Mouse (Mus musculus) frontal cortex, postnatal 14 days (tissue): ENCODE results near the gene Fam161a.
A peak's percentile ranks its signal among the peaks of the same experiment; 100 is the strongest.
"Not testable (repeated sequence)": the region's sequence is repeated elsewhere in the genome, so short reads cannot be mapped to it uniquely, and the experiment has no call there.

Source experiments
- DNase-seq, 2 experiments: peaks; one replicate each; pipeline ENCODE4 v3.0.0; 2022; ENCODE audit warnings: low spot score in 2 of 2

The Fam161a gene

DNA sequence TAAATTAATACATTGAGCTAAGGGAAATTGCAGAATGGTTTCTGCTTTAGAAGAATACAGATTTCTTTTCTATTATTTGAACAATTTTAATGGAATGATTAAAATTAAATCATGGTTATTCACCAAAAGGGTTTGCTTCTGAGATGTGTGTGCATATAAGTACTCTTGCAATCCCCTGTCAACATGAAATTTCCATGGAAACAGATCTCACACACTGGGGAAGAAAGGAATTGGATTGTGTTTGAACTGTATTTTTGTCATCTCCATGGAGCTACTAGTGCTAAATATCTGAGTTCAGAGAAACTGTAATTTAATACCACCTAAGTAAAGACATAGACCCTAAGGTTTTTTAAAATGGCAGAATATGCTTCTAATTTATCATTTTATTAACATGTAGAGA, 42.3 kb downstream of the Fam161a start:
- no peak for DNase-seq

DNA sequence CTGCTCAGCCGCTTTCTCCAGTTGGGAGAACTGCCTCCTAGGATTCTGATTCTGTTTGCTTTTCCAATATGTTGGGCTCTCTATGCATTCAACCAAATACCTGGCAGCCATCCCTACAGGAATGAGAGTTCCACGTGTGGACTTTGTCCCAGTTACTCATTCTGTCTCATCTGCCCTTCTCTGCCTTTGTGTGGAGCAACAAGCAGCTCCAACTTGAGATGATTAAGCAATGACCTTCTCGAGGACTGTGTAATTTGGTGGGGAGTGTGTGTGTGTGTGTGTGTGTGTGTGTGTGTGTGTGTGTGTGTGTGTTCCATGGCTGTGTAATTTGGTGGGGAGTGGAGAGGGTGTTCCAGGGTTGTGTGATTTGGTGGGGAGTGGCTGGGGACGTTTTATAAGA, 45.0 kb downstream of the Fam161a start:
- no peak for DNase-seq

DNA sequence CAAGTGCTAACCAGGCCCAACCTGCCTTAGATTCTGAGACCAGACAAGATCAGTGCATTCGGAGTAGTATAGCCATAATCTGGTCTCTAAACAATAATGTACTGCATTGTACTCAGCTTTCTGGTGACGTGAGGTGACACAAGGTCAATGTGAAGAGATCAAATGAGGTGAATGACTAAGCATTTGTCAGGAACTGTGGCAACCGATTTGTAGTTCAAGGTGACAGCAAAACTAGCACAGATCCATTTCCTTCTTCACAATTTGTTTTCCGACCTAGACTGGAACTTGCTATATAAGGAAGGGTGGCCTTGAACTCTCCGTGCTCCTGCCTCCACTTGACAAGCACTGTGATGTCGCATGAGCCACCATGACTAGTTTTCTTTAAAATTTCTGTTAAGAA, 55.8 kb downstream of the Fam161a start:
- DNase-seq = no peak

GRCm38 (mm10) chr11:23063857-23064256, 56.5 kb downstream of the Fam161a start:
- DNase-seq = no peak

DNA sequence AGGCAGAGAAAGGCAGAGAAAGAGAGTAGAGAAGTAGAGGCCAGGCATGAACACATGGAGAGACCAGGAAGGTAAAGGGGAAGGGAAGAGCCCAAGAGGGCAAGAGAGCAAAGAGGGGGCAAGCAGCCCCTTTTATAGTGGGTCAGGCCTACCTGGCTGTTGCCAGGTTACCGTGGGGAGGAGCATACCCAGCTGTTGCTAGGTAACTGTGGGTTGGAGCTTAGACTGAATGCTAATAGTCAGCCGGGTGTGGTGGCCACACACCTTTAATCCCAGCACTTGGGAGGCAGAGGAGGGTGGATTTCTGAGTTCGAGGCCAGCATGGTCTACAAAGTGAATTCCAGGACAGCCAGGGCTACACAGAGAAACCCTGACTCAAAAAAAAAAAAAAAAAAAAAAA, 56.9 kb downstream of the Fam161a start:
- not testable (repeated sequence) for DNase-seq

- DNase-seq = no peak
Measured at GRCm38 (mm10) chr11:23065167-23065668, 57.9 kb downstream of the Fam161a start.

DNA sequence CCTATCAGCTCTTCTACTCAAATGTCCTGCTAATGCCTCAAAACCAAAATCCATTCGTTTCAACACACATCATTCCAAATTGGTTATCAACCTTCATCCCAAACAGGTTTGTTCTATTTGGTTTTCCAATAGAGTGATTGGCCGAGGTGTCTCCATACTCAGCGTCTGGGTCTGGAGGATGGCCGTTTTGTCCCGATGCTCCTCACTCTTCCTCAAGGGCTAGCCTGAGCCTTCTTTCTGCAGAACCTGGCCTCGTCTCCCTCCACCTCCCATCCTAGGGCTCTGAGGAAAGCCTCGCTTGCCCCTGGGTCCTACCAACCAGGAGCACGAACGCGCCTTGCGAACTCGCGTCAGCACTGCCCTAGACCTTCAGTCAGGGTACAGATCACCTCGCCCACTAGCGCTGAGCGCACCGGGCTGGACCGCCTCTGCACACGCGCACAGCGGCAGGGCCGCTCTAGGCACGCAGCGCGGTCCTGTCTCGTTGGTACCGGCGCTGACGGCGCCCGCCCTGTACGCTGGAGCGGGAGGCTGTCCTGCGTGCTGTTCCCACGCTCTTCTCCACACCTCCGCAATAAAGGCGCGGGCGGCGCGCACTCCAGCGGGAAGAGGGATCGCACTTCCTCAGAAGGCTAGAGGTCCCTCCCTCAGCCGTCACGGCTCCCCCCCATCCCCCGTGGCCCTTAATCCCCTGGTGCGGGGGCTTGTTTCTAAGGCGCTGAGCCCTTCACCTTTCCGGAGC, 60.2 kb downstream of the Fam161a start:
- peak; percentile 82 to 84 for DNase-seq

DNA sequence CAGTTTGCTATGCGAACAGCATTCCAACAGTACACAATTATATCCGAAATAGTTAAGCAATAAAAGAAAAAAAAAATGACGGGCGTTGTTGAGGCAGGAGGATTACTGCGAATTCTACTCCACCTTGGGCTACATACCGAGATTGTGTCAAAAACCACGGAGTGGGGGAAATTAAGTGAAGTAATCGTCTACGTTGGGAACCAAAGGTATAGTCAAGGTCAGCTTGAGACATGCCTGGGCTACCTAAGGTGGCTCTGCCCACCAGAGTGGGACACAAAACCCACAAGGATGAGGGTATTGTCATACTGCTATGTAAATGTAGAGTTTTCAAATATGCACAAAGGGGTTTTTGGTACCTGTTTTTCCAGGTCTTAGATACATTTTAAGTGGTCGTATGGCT, 60.9 kb downstream of the Fam161a start:
- DNase-seq = no peak

- DNase-seq = not testable (repeated sequence)
Measured at GRCm38 (mm10) chr11:23068986-23069385, 61.7 kb downstream of the Fam161a start.

DNA sequence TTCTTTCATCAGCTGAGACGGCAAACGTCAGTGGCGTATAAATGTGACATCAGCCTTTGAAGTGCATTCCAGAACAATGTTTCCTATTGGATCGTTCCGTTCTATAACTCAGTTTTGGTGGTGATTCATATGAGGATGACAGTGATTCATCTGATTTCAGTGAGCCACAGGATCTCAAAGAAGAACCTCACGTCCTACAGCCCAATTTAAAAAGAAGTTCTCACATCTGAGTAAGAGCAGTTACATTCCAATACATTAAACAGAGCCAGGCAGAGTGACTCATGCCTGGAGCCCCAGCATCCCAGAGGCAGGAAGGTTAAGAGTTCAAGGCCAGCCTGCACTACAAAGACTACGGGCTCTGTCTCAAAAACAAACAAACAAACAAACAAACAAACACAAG, 67.5 kb downstream of the Fam161a start:
- DNase-seq = no peak

- DNase-seq = no peak
Measured at GRCm38 (mm10) chr11:23078541-23078940, 71.2 kb downstream of the Fam161a start.
